Mouse (Mus musculus) limb, embryonic 14.5 days (tissue): ENCODE measurements around the gene Ppp1r15a. TPM values are rescaled to one million over a fixed set of nuclear protein-coding genes. Genes with fewer than 3 reads are reported as not detected.
"Not testable (repeated sequence)": the region's sequence is repeated elsewhere in the genome, so short reads cannot be mapped to it uniquely, and the experiment has no call there.

Experiments used
- ATAC-seq: fragments of 200-750 bp; cut with Nextera tagmentation; 2 replicates; pipeline ENCODE4 v1.8.0; 2017; ENCODE audit warnings: low read depth, moderate number of reproducible peaks, moderate TSS enrichment; ENCODE audit not compliant: low FRiP score
- DNase-seq: peaks from one replicate; pipeline ENCODE4 v3.0.0-alpha.2; 2015; ENCODE audit warnings: low spot score
- H3K27ac ChIP-seq: fragments of 300-500 bp; sonication (generic); replicated peaks from 2 replicates; pipeline ENCODE4 v1.5.1; 2014; ENCODE audit warnings: low read depth, mild to moderate bottlenecking, low read length, moderate library complexity, mixed read lengths
- H3K27me3 ChIP-seq: fragments of 300-500 bp; sonication (generic); 2 replicates; pipeline ENCODE4 v1.6.1; 2014; ENCODE audit warnings: low read length, mixed read lengths; ENCODE audit not compliant: control insufficient read depth, insufficient read depth
- H3K36me3 ChIP-seq: fragments of 300-500 bp; sonication (generic); 2 replicates; pipeline ENCODE4 v1.6.1; 2014; ENCODE audit warnings: mild to moderate bottlenecking, low read length, moderate library complexity, mixed read lengths; ENCODE audit not compliant: control insufficient read depth, insufficient read depth
- H3K4me1 ChIP-seq: fragments of 300-500 bp; sonication (generic); 2 replicates; pipeline ENCODE4 v1.6.1; 2014; ENCODE audit warnings: antibody characterized with exemption, low read length, mixed read lengths; ENCODE audit not compliant: control insufficient read depth, insufficient read depth
- H3K4me2 ChIP-seq: fragments of 300-500 bp; sonication (generic); replicated peaks from 2 replicates; pipeline ENCODE4 v1.6.1; 2014; ENCODE audit warnings: low read depth, mild to moderate bottlenecking, low read length, moderate library complexity; ENCODE audit not compliant: severe bottlenecking
- H3K4me3 ChIP-seq: fragments of 300-500 bp; sonication (generic); replicated peaks from 2 replicates; pipeline ENCODE4 v1.5.1; 2014; ENCODE audit warnings: low read length
- H3K9ac ChIP-seq: fragments of 300-500 bp; sonication (generic); 2 replicates; pipeline ENCODE4 v1.6.1; 2014; ENCODE audit warnings: mild to moderate bottlenecking, low read depth, low read length, moderate library complexity; ENCODE audit not compliant: severe bottlenecking
- H3K9me3 ChIP-seq: fragments of 300-500 bp; sonication (generic); 2 replicates; pipeline ENCODE4 v1.6.1; 2016; ENCODE audit warnings: low read length; ENCODE audit not compliant: control insufficient read depth
- POLR2A ChIP-seq: fragments of 200-500 bp; IDR thresholded peaks from 2 replicates; pipeline ENCODE4 v1.8.0; 2012; ENCODE audit warnings: inconsistent platforms, mild to moderate bottlenecking, moderate library complexity, borderline replicate concordance; ENCODE audit not compliant: insufficient read depth, insufficient read length; ENCODE audit errors: extremely low read depth
- WGBS: fragments of 180-500 bp; shearing (Covaris S2); extraction: QIAGEN DNeasy Blood & Tissue Kit; methylation state at CpG from one replicate; pipeline ENCODE4 v1.1.7; 2014; 5-methylcytosine and 5-hydroxymethylcytosine counted together
- polyA plus RNA-seq, 2 experiments: library from polyadenylated mRNA; depleted of rRNA in 1 of 2; stranded (reverse) in 1 of 2; unstranded in 1 of 2; fragments of >200 nt; fragmentation: Nextera tagmentation in 1 of 2; extraction: Ambion mirVana in 1 of 2; gene quantifications; 2 replicates each; pipeline versions ENCODE4 v1.2.1 to v1.2.3; 2012 to 2014

Gene Ppp1r15a
- polyA plus RNA-seq, 2 experiments = 22.1 to 27.5 TPM

DNA sequence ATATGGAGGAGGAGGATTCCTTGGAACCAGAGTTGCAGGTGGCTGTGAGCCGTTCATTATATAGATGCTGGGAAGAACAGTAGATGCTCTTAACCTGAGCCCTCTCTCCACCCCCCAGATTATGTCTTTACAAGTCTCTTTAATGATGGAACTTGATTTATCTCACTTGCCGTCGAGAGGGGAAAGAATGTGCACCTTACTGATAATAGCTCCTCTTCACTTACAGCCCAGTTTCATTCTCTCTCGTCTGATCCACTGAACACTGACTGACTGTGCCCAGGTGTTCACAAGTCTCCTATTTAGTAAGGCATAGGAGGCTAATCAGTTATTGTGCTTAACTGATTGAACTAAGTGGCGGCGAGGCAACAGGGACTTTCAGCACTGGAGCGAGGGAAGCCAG lies 36.5 kb downstream of the Ppp1r15a start:
- Histone ChIP-seq H3K27ac (no peak overlapping the region), H3K4me3 (no peak overlapping the region), H3K36me3 (peaks cover 29% of the 10 kb centered on the region), H3K27me3 (no peaks in the 10 kb centered on the region), H3K9me3 (no peaks in the 10 kb centered on the region), H3K4me1 (peaks cover 14% of the 10 kb centered on the region), H3K4me2 (no peak overlapping the region), H3K9ac (no peak overlapping the region)
- WGBS = 77% methylated on average over 7 of the region's 7 CpGs
- no peak for TF ChIP-seq POLR2A
- DNase-seq = no peak
- ATAC-seq = no peak

DNA sequence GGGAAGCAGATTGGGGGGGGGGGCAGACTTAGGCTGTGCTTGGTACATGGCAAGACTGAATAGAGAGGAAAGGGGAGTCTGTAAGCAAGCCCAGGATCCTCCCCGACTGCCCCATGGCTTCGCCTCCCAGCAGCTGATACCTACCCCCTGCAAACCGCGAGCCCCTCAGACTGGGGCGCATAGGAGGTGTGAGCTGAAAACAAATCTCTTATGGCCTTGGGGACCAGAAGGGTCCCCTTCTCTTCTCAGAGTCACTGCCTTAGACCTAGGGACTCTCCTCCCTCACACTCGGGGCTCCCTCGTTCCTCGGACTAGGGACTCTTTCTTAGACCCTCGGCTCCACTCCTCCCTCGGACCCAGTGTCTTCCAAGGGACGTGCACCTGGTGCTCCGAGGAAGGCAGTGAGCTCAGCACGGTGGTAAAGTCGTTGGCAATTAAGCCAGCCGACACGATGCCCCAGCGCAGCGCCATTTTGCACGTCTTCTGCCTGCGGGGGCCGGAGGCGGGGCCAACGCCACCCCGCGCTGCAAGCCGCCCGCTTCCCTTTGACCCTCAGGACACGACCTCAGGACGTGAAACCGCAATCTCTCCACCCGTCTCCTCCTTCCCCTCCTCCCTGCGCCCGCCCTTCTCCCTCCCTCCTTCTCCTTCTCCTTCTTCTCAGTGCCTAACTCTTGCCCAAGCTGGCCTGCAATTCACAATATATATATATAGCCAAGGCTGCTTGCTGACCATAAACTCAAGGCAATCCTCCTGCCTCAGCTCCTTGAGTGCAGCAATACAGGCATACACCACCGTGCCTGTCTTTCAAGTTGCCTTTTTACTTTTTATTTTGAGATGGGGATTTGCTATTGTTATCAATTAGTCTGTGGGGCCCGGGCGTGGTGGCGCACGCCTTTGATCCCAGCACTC lies 37.5 kb downstream of the Ppp1r15a start, which contains the start of gene Dhdh:
Dhdh (minus strand) TSS at position 513 of the 912 bp plus-strand sequence.
- Histone ChIP-seq H3K9ac (peak within 1 kb of the TSS; percentile 54), H3K4me2 (peak within 1 kb of the TSS; percentile 64), H3K36me3 (peaks cover 19% of the 10 kb centered on the region), H3K4me1 (peaks cover 14% of the 10 kb centered on the region), H3K27ac (peak within 1 kb of the TSS; percentile 61), H3K4me3 (peak within 1 kb of the TSS; percentile 37), H3K9me3 (no peaks in the 10 kb centered on the region), H3K27me3 (no peaks in the 10 kb centered on the region)
- no peak for TF ChIP-seq POLR2A
- 11% methylated on average over 35 of the region's 38 CpGs for WGBS
- DNase-seq (peak; percentile 8), ATAC-seq (peak; percentile 24)

DNA sequence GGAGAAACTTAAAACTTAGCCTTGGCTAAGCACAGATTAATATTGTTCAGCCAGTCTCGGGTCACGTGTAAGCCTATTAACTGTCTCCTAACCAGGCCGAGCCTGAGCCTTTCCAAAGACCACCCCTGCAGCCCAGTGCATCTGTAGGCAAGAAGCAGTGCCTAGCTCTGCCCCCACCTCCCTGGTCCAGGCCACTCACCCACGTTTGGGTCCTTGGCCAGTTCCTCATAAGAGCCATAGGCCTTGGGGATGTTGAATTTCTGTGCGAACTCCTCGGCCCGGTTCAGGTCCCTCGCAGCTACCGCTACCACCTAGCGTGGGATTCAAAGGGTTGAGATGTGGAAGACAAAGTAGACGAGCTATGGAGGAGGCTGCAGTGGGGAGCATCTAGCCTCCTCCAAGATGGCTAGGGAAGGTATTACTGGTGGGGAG lies 38.2 kb downstream of the Ppp1r15a start:
- peak overlapping the region; percentile 61 for H3K27ac ChIP-seq
- no peak for DNase-seq

DNA sequence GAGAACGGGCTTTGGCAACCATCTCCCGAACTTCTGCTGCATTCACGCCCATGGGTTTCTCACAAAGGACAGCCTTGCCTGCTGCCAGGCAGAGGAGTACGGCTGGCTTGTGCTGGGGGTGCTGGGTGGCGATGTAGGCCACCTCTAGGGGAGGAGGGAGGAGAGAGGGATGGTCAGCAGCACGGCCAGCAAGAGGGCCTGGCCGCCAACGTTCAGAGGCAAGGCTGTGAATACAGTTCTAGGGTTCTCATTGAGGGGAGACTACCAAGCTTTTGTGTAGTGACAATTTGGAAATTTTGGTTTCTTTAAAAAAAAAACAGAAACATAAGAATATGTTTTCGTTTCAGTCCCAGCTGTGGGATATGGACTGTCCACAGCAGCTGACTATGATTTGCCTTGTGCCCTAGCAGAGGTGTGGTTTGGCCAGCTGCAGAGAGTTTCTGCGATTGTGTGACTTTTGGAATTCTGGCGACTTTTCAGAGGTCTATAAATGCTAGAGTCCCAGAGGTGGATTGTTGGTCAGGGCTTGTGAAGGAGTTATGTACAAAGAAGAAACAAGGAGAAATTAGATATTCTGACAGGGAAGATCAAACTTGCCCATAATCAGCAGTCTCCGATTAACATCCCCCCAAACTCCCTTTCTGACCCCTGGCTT lies 39.2 kb downstream of the Ppp1r15a start, which contains the start of gene Gm45808:
Gm45808 (minus strand) TSS at position 51 of the 655 bp plus-strand sequence.
- Histone ChIP-seq H3K4me2 (no peak within 1 kb of the TSS), H3K4me1 (peaks cover 14% of the 10 kb centered on the region), H3K27me3 (no peaks in the 10 kb centered on the region), H3K4me3 (no peak within 1 kb of the TSS), H3K27ac (peak within 1 kb of the TSS; percentile 61), H3K9me3 (no peaks in the 10 kb centered on the region), H3K36me3 (0 out of 2 replicates have a peak, but pooled peaks cover 2% of the 10 kb centered on the region), H3K9ac (no peak within 1 kb of the TSS)
- no peak for TF ChIP-seq POLR2A
- DNase-seq (no peak), ATAC-seq (no peak)
- 80% methylated on average over 12 of the region's 12 CpGs for WGBS

More for the DNA sequence above, 38.2 kb downstream of the Ppp1r15a start:
- 33% methylated on average over 11 of the region's 11 CpGs for WGBS
- H3K27me3 ChIP-seq = no peaks in the 10 kb centered on the region
- peak overlapping the region; percentile 37 for H3K4me3 ChIP-seq
- peaks cover 12% of the 10 kb centered on the region for H3K36me3 ChIP-seq
- TF ChIP-seq POLR2A = no peak
- ATAC-seq = peak; percentile 49
- H3K4me1 ChIP-seq = peaks cover 14% of the 10 kb centered on the region
- no peaks in the 10 kb centered on the region for H3K9me3 ChIP-seq
- peak overlapping the region; percentile 64 for H3K4me2 ChIP-seq
- H3K9ac ChIP-seq = peak overlapping the region; percentile 54

GRCm38 (mm10) chr7:45486158-45486557 lies 39.9 kb downstream of the Ppp1r15a start:
- no peak overlapping the region for H3K27ac ChIP-seq
- no peaks in the 10 kb centered on the region for H3K9me3 ChIP-seq
- no peak for TF ChIP-seq POLR2A
- H3K4me2 ChIP-seq = no peak overlapping the region
- WGBS = 72% methylated on average over 7 of the region's 7 CpGs
- H3K9ac ChIP-seq = no peak overlapping the region
- H3K4me1 ChIP-seq = peaks cover 12% of the 10 kb centered on the region
- no peak overlapping the region for H3K4me3 ChIP-seq
- ATAC-seq (no peak), DNase-seq (no peak)
- no peaks in the 10 kb centered on the region for H3K36me3 ChIP-seq
- no peaks in the 10 kb centered on the region for H3K27me3 ChIP-seq

DNA sequence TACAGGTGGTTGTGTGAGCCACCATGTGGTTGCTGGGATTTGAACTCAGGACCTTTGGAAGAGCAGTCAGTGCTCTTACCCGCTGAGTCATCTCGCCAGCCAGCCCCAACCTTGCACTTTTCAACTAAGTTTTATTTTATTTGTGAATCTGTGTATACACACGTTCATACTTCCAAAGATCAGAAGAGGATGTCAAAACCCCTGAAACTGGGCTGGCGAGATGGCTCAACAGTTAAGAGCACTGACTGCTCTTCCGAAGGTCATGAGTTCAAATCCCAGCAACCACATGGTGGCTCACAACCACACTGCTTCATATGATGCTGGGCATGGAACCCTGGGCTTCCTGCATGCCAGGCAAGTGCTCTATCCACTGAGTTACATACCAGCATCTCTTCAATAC lies 41.1 kb downstream of the Ppp1r15a start:
- not testable (repeated sequence) for DNase-seq, H3K36me3 ChIP-seq, H3K27ac ChIP-seq, H3K4me3 ChIP-seq, H3K27me3 ChIP-seq, H3K4me1 ChIP-seq, H3K9ac ChIP-seq, H3K9me3 ChIP-seq, ATAC-seq, H3K4me2 ChIP-seq
- 86% methylated on average over 5 of the region's 5 CpGs for WGBS
